Mouse (Mus musculus): ENCODE measurements around the gene BC035947. TPM values are rescaled to one million over a fixed set of nuclear protein-coding genes. Genes with fewer than 3 reads are reported as not detected.
"Not testable (repeated sequence)": the region's sequence is repeated elsewhere in the genome, so short reads cannot be mapped to it uniquely, and the experiment has no call there.

The BC035947 gene
- total RNA-seq (2014; rRNA removed) = not detected in 2 replicates
- polyA plus RNA-seq (2012; rRNA removed) = not detected in 2 replicates

GRCm38 (mm10) chr1:78511621-78512160 lies at the start of gene BC035947:
BC035947 (minus strand) TSS chr1:78512158.
- DNase-seq (ENCODE audit: extremely low read depth, low read depth, low spot score) = no peak
- WGBS = 11% methylated on average over 25 of the region's 25 CpGs
- H3K27me3 ChIP-seq (ENCODE audit: control insufficient read depth, insufficient read depth, low read length) = no peaks in the 10 kb centered on the region
- no peaks in the 10 kb centered on the region for H3K79me2 ChIP-seq (ENCODE audit: control insufficient read depth, insufficient read depth, low read length)
- H3K27ac ChIP-seq (replicated peaks; ENCODE audit: insufficient read depth, low read depth, low read length) = no peak within 1 kb of the TSS
- H3K36me3 ChIP-seq (ENCODE audit: control insufficient read depth, insufficient read depth, low read length) = no peaks in the 10 kb centered on the region
- H3K4me3 ChIP-seq (ENCODE audit: insufficient read depth, low read depth, low read length) = peak within 1 kb of the TSS; percentile 29; the same call in 1 of the 2 replicates
- H3K9ac ChIP-seq (ENCODE audit: low read depth, low read length) = peak within 1 kb of the TSS; percentile 20
- TF ChIP-seq CTCF (IDR thresholded peaks at IDR 0.05; ENCODE audit: low read depth, low read length) (no peak), POLR2A (IDR thresholded peaks at IDR 0.05; ENCODE audit: extremely low read depth, insufficient read depth, low read length) (no peak)
- peaks cover 9% of the 10 kb centered on the region for H3K4me1 ChIP-seq (ENCODE audit: control insufficient read depth, insufficient read depth, low read length)

- DNase-seq (ENCODE audit: extremely low read depth, low read depth, low spot score) = no peak
- Histone ChIP-seq H3K36me3 (ENCODE audit: control insufficient read depth, insufficient read depth, low read length) (no peaks in the 10 kb centered on the region), H3K27ac (replicated peaks; ENCODE audit: insufficient read depth, low read depth, low read length) (no peak overlapping the region), H3K27me3 (ENCODE audit: control insufficient read depth, insufficient read depth, low read length) (no peaks in the 10 kb centered on the region), H3K79me2 (ENCODE audit: control insufficient read depth, insufficient read depth, low read length) (no peaks in the 10 kb centered on the region), H3K4me3 (ENCODE audit: insufficient read depth, low read depth, low read length) (no peak overlapping the region), H3K4me1 (ENCODE audit: control insufficient read depth, insufficient read depth, low read length) (no peaks in the 10 kb centered on the region), H3K9ac (ENCODE audit: low read depth, low read length) (no peak overlapping the region)
- TF ChIP-seq POLR2A (IDR thresholded peaks at IDR 0.05; ENCODE audit: extremely low read depth, insufficient read depth, low read length) = no peak
- no peak for TF ChIP-seq CTCF (IDR thresholded peaks at IDR 0.05; ENCODE audit: low read depth, low read length)
- 77% methylated on average over 8 of the region's 8 CpGs for WGBS
Measured at GRCm38 (mm10) chr1:78554012-78554666, 42.2 kb upstream of the BC035947 start.

GRCm38 (mm10) chr1:78548961-78549360 lies 37.0 kb upstream of the BC035947 start:
- H3K9ac ChIP-seq (ENCODE audit: low read depth, low read length) = no peak overlapping the region
- H3K27ac ChIP-seq (replicated peaks; ENCODE audit: insufficient read depth, low read depth, low read length) = no peak overlapping the region
- H3K27me3 ChIP-seq (ENCODE audit: control insufficient read depth, insufficient read depth, low read length) = no peaks in the 10 kb centered on the region
- no peak for DNase-seq (ENCODE audit: extremely low read depth, low read depth, low spot score)
- no peaks in the 10 kb centered on the region for H3K4me1 ChIP-seq (ENCODE audit: control insufficient read depth, insufficient read depth, low read length)
- WGBS = 69% methylated on average over 6 of the region's 6 CpGs
- TF ChIP-seq POLR2A (IDR thresholded peaks at IDR 0.05; ENCODE audit: extremely low read depth, insufficient read depth, low read length) (no peak), CTCF (IDR thresholded peaks at IDR 0.05; ENCODE audit: low read depth, low read length) (no peak)
- H3K79me2 ChIP-seq (ENCODE audit: control insufficient read depth, insufficient read depth, low read length) = no peaks in the 10 kb centered on the region
- no peak overlapping the region for H3K4me3 ChIP-seq (ENCODE audit: insufficient read depth, low read depth, low read length)
- no peaks in the 10 kb centered on the region for H3K36me3 ChIP-seq (ENCODE audit: control insufficient read depth, insufficient read depth, low read length)

GRCm38 (mm10) chr1:78546258-78546657 lies 34.3 kb upstream of the BC035947 start:
- H3K9ac ChIP-seq (ENCODE audit: low read depth, low read length) = no peak overlapping the region
- no peak overlapping the region for H3K4me3 ChIP-seq (ENCODE audit: insufficient read depth, low read depth, low read length)
- H3K27me3 ChIP-seq (ENCODE audit: control insufficient read depth, insufficient read depth, low read length) = no peaks in the 10 kb centered on the region
- DNase-seq (ENCODE audit: extremely low read depth, low read depth, low spot score) = no peak
- WGBS = 80% methylated on average over 9 of the region's 9 CpGs
- TF ChIP-seq CTCF (IDR thresholded peaks at IDR 0.05; ENCODE audit: low read depth, low read length) (no peak), POLR2A (IDR thresholded peaks at IDR 0.05; ENCODE audit: extremely low read depth, insufficient read depth, low read length) (no peak)
- H3K36me3 ChIP-seq (ENCODE audit: control insufficient read depth, insufficient read depth, low read length) = no peaks in the 10 kb centered on the region
- H3K79me2 ChIP-seq (ENCODE audit: control insufficient read depth, insufficient read depth, low read length) = no peaks in the 10 kb centered on the region
- no peaks in the 10 kb centered on the region for H3K4me1 ChIP-seq (ENCODE audit: control insufficient read depth, insufficient read depth, low read length)
- H3K27ac ChIP-seq (replicated peaks; ENCODE audit: insufficient read depth, low read depth, low read length) = no peak overlapping the region

- not testable (repeated sequence) for H3K4me1 ChIP-seq (ENCODE audit: control insufficient read depth, insufficient read depth, low read length); H3K27ac ChIP-seq (replicated peaks; ENCODE audit: insufficient read depth, low read depth, low read length); DNase-seq (ENCODE audit: extremely low read depth, low read depth, low spot score); H3K79me2 ChIP-seq (ENCODE audit: control insufficient read depth, insufficient read depth, low read length); H3K36me3 ChIP-seq (ENCODE audit: control insufficient read depth, insufficient read depth, low read length); H3K4me3 ChIP-seq (ENCODE audit: insufficient read depth, low read depth, low read length); H3K27me3 ChIP-seq (ENCODE audit: control insufficient read depth, insufficient read depth, low read length); H3K9ac ChIP-seq (ENCODE audit: low read depth, low read length)
- WGBS = 74% methylated on average over 1 of the region's 1 CpGs
Measured at GRCm38 (mm10) chr1:78543631-78544030, 31.7 kb upstream of the BC035947 start.

GRCm38 (mm10) chr1:78539166-78539565 lies 27.2 kb upstream of the BC035947 start:
- Histone ChIP-seq H3K27me3 (ENCODE audit: control insufficient read depth, insufficient read depth, low read length) (no peaks in the 10 kb centered on the region), H3K27ac (replicated peaks; ENCODE audit: insufficient read depth, low read depth, low read length) (no peak overlapping the region), H3K9ac (ENCODE audit: low read depth, low read length) (no peak overlapping the region), H3K79me2 (ENCODE audit: control insufficient read depth, insufficient read depth, low read length) (no peaks in the 10 kb centered on the region), H3K4me3 (ENCODE audit: insufficient read depth, low read depth, low read length) (no peak overlapping the region), H3K4me1 (ENCODE audit: control insufficient read depth, insufficient read depth, low read length) (peaks cover 3% of the 10 kb centered on the region), H3K36me3 (ENCODE audit: control insufficient read depth, insufficient read depth, low read length) (no peaks in the 10 kb centered on the region)
- TF ChIP-seq CTCF (IDR thresholded peaks at IDR 0.05; ENCODE audit: low read depth, low read length) (no peak), POLR2A (IDR thresholded peaks at IDR 0.05; ENCODE audit: extremely low read depth, insufficient read depth, low read length) (no peak)
- 92% methylated on average over 6 of the region's 6 CpGs for WGBS
- peak; percentile 6 for DNase-seq (ENCODE audit: extremely low read depth, low read depth, low spot score)
